ENCODE assay signal across 9 mouse cellular contexts in genomic region chr14:24507452-24508069, GRCm38 (mm10). TPM values are rescaled to one million over a fixed set of nuclear protein-coding genes. Genes with fewer than 3 reads are reported as not detected.
DNase-seq lines count a peak whose midpoint lies in the region; ATAC-seq and TF ChIP-seq lines count a peak whose summit lies in the region.
"Had no signal": no experiment of that assay in that cellular context is flagged by ENCODE, and none has a peak within 500 bp of the region (broad histone marks: within the 10 kb centered on the region; RNA-seq: fewer than 3 reads in every experiment).

No protein-coding gene starts in this region.

- TF ChIP-seq POLR2A in heart, adult 2 months (IDR thresholded peaks at IDR 0.05; ENCODE audit: insufficient read depth, low read depth, low read length) = no peak

- peaks cover 12% of the 10 kb centered on the region for H3K4me1 ChIP-seq in heart, embryonic 12.5 days (replicated peaks)
- no peaks in the 10 kb centered on the region for H3K4me1 ChIP-seq in heart, adult 2 months (ENCODE audit: control insufficient read depth, insufficient read depth, low read length)
- H3K4me1 ChIP-seq in midbrain, embryonic 11.5 days (ENCODE audit: control insufficient read depth, insufficient read depth, low read length) = peaks cover 23% of the 10 kb centered on the region
- H3K4me1 ChIP-seq in midbrain, embryonic 13.5 days (replicated peaks) = peaks cover 18% of the 10 kb centered on the region
- H3K4me1 ChIP-seq in intestine, embryonic 15.5 days (replicated peaks) = peaks cover 10% of the 10 kb centered on the region; the same call in 1 of the 2 replicates
- peaks cover 9% of the 10 kb centered on the region for H3K4me1 ChIP-seq in stomach, embryonic 16.5 days (ENCODE audit: control insufficient read depth, insufficient read depth, low read length)

- no peaks in the 10 kb centered on the region for H3K79me2 ChIP-seq in heart, adult 2 months (replicated peaks; ENCODE audit: control insufficient read depth, insufficient read depth, low read length)

- ATAC-seq in heart, embryonic 12.5 days (ENCODE audit: insufficient number of reproducible peaks, low FRiP score) = no peak
- no peak for ATAC-seq in midbrain, embryonic 11.5 days (ENCODE audit: low FRiP score)
- ATAC-seq in midbrain, embryonic 13.5 days = no peak
- 0 out of 2 replicates have a peak, but pooled peaks have one; percentile 28 for ATAC-seq in intestine, embryonic 15.5 days
- ATAC-seq in stomach, embryonic 16.5 days (ENCODE audit: insufficient read depth, low FRiP score) = no peak
- ATAC-seq in megakaryocyte progenitor cell, adult 5-6 weeks (replicated peaks; ENCODE audit: poor library complexity) = no peak

- TF ChIP-seq EP300 in heart, adult 2 months (IDR thresholded peaks at IDR 0.05; ENCODE audit: insufficient read depth, low read depth, low read length) = no peak

- 0 out of 2 replicates have a peak overlapping the region, but pooled peaks have one; percentile 1 for H3K4me3 ChIP-seq in heart, embryonic 12.5 days
- no peak overlapping the region for H3K4me3 ChIP-seq in heart, adult 2 months
- no peak overlapping the region for H3K4me3 ChIP-seq in midbrain, embryonic 11.5 days (ENCODE audit: low read depth, low read length)
- H3K4me3 ChIP-seq in midbrain, embryonic 13.5 days (replicated peaks) = no peak overlapping the region
- H3K4me3 ChIP-seq in intestine, embryonic 15.5 days (replicated peaks) = no peak overlapping the region
- H3K4me3 ChIP-seq in stomach, embryonic 16.5 days (replicated peaks; ENCODE audit: low read length) = no peak overlapping the region

- no peaks in the 10 kb centered on the region for H3K36me3 ChIP-seq in heart, embryonic 12.5 days
- H3K36me3 ChIP-seq in heart, adult 2 months (ENCODE audit: control insufficient read depth, insufficient read depth, low read length) = no peaks in the 10 kb centered on the region
- no peaks in the 10 kb centered on the region for H3K36me3 ChIP-seq in midbrain, embryonic 11.5 days (ENCODE audit: control insufficient read depth, insufficient read depth, low read length)
- H3K36me3 ChIP-seq in midbrain, embryonic 13.5 days = no peaks in the 10 kb centered on the region
- no peaks in the 10 kb centered on the region for H3K36me3 ChIP-seq in intestine, embryonic 15.5 days
- no peaks in the 10 kb centered on the region for H3K36me3 ChIP-seq in stomach, embryonic 16.5 days (ENCODE audit: control insufficient read depth, insufficient read depth, low read length)

- no peak for TF ChIP-seq CTCF in heart, adult 2 months (IDR thresholded peaks at IDR 0.05)

- H3K9me3 ChIP-seq in heart, embryonic 12.5 days (replicated peaks) = peaks cover 7% of the 10 kb centered on the region
- peaks cover 6% of the 10 kb centered on the region; the same call in 1 of the 2 replicates for H3K9me3 ChIP-seq in midbrain, embryonic 11.5 days (ENCODE audit: control insufficient read depth, low read length)
- peaks cover 3% of the 10 kb centered on the region; the same call in 1 of the 2 replicates for H3K9me3 ChIP-seq in midbrain, embryonic 13.5 days
- H3K9me3 ChIP-seq in intestine, embryonic 15.5 days = no peaks in the 10 kb centered on the region
- H3K9me3 ChIP-seq in stomach, embryonic 16.5 days (replicated peaks; ENCODE audit: control insufficient read depth, low read length) = 0 out of 2 replicates have a peak, but pooled peaks cover 5% of the 10 kb centered on the region

- H3K27ac ChIP-seq in heart, embryonic 12.5 days (ENCODE audit: poor library complexity, severe bottlenecking) = no peak overlapping the region
- no peak overlapping the region for H3K27ac ChIP-seq in heart, adult 2 months
- H3K27ac ChIP-seq in midbrain, embryonic 11.5 days (ENCODE audit: low read depth, low read length) = no peak overlapping the region
- H3K27ac ChIP-seq in midbrain, embryonic 13.5 days = no peak overlapping the region
- 0 out of 2 replicates have a peak overlapping the region, but pooled peaks have one; percentile 48 for H3K27ac ChIP-seq in intestine, embryonic 15.5 days
- peak overlapping the region; percentile 68 for H3K27ac ChIP-seq in stomach, embryonic 16.5 days (ENCODE audit: low read length)

- intact Hi-C loops in heart, adult 2 months (cut with DNase I) = loop anchor here (10.0 kb wide), 3 partner anchors 397 to 1067 kb away; no protein-coding TSS in a partner anchor

- DNase-seq in heart, adult 2 months = no peak
- DNase-seq in midbrain, embryonic 11.5 days (ENCODE audit: low spot score, missing footprints) = peak; percentile 90
- no peak for DNase-seq in urinary bladder, postnatal 4 days (ENCODE audit: low spot score in 2 of 2)
- DNase-seq: gastrocnemius, postnatal 10 days had no signal

- no peak overlapping the region for H3K9ac ChIP-seq in heart, embryonic 12.5 days
- no peak overlapping the region for H3K9ac ChIP-seq in heart, adult 2 months (ENCODE audit: low read depth, low read length)
- no peak overlapping the region for H3K9ac ChIP-seq in midbrain, embryonic 11.5 days (ENCODE audit: low read length)
- no peak overlapping the region for H3K9ac ChIP-seq in midbrain, embryonic 13.5 days (replicated peaks)
- no peak overlapping the region for H3K9ac ChIP-seq in intestine, embryonic 15.5 days
- H3K9ac ChIP-seq in stomach, embryonic 16.5 days (ENCODE audit: low read length) = peak overlapping the region; percentile 33; the same call in 1 of the 2 replicates

- H3K27me3 ChIP-seq in heart, embryonic 12.5 days (replicated peaks) = no peaks in the 10 kb centered on the region
- H3K27me3 ChIP-seq in heart, adult 2 months (ENCODE audit: control insufficient read depth, insufficient read depth, low read length) = peaks cover 1% of the 10 kb centered on the region; the same call in 1 of the 2 replicates
- H3K27me3 ChIP-seq in midbrain, embryonic 11.5 days (ENCODE audit: control insufficient read depth, insufficient read depth, low read length) = no peaks in the 10 kb centered on the region
- no peaks in the 10 kb centered on the region for H3K27me3 ChIP-seq in midbrain, embryonic 13.5 days
- no peaks in the 10 kb centered on the region for H3K27me3 ChIP-seq in intestine, embryonic 15.5 days (replicated peaks)
- H3K27me3 ChIP-seq in stomach, embryonic 16.5 days (ENCODE audit: control insufficient read depth, insufficient read depth, low read length) = no peaks in the 10 kb centered on the region

- WGBS in heart, embryonic 12.5 days = 23% methylated on average over 14 of the region's 14 CpGs
- 36% methylated on average over 14 of the region's 14 CpGs for WGBS in heart, adult 2 months
- 21% methylated on average over 14 of the region's 14 CpGs for WGBS in midbrain, embryonic 11.5 days
- 23% methylated on average over 14 of the region's 14 CpGs for WGBS in midbrain, embryonic 13.5 days
- 28% methylated on average over 14 of the region's 14 CpGs for WGBS in intestine, embryonic 15.5 days
- WGBS in stomach, embryonic 16.5 days = 25% methylated on average over 14 of the region's 14 CpGs

- H3K4me2 ChIP-seq in heart, embryonic 12.5 days = peak overlapping the region; percentile 44
- H3K4me2 ChIP-seq in midbrain, embryonic 11.5 days = no peak overlapping the region
- no peak overlapping the region for H3K4me2 ChIP-seq in midbrain, embryonic 13.5 days (replicated peaks)
- 0 out of 2 replicates have a peak overlapping the region, but pooled peaks have one; percentile 16 for H3K4me2 ChIP-seq in intestine, embryonic 15.5 days (replicated peaks)
- H3K4me2 ChIP-seq in stomach, embryonic 16.5 days (ENCODE audit: low read depth, low read length) = peak overlapping the region; percentile 23

RNA-seq across cellular contexts. Expression of gene Rps24, which starts 20.6 kb away (rescaled TPM):
- 836 and 843 TPM in 2 replicates for polyA plus RNA-seq in heart, embryonic 12.5 days (2016; fragmentation: Nextera tagmentation; extraction: Ambion mirVana)
- 100 to 1,000 TPM; 851 to 971 TPM for total RNA-seq in heart, adult 2 months (2021)
- 642 and 1,106 TPM in 2 replicates for polyA plus RNA-seq in heart, adult 2 months (2012; rRNA removed)
- 1,094 and 1,112 TPM in 2 replicates for polyA plus RNA-seq in midbrain, embryonic 11.5 days (2014; fragmentation: Nextera tagmentation; extraction: Ambion mirVana)
- 677 and 688 TPM in 2 replicates for polyA plus RNA-seq in midbrain, embryonic 13.5 days (2015; fragmentation: Nextera tagmentation; extraction: Ambion mirVana)
- polyA plus RNA-seq in intestine, embryonic 15.5 days (2015; fragmentation: Nextera tagmentation; extraction: Ambion mirVana) = 852 and 1,015 TPM in 2 replicates
- polyA plus RNA-seq in stomach, embryonic 16.5 days (2015; fragmentation: Nextera tagmentation; extraction: Ambion mirVana) = 701 and 860 TPM in 2 replicates
- 4,931 and 5,478 TPM in 2 replicates for total RNA-seq in megakaryocyte progenitor cell, adult 5-6 weeks (2015)
- 4,866 and 6,009 TPM in 2 replicates for total RNA-seq in megakaryocyte progenitor cell, adult 5-6 weeks (2017)

RNA-seq across cellular contexts. Expression of gene Polr3a, which starts 20.7 kb away (rescaled TPM):
- polyA plus RNA-seq in heart, embryonic 12.5 days (2016; fragmentation: Nextera tagmentation; extraction: Ambion mirVana) = 12.8 and 15.3 TPM in 2 replicates
- total RNA-seq in heart, adult 2 months (2021) = 10 to 100 TPM; 10.3 to 11.0 TPM
- polyA plus RNA-seq in heart, adult 2 months (2012; rRNA removed) = 4.7 and 10.3 TPM in 2 replicates
- 17.6 and 17.9 TPM in 2 replicates for polyA plus RNA-seq in midbrain, embryonic 11.5 days (2014; fragmentation: Nextera tagmentation; extraction: Ambion mirVana)
- 21.1 and 23.0 TPM in 2 replicates for polyA plus RNA-seq in midbrain, embryonic 13.5 days (2015; fragmentation: Nextera tagmentation; extraction: Ambion mirVana)
- 14.0 and 15.4 TPM in 2 replicates for polyA plus RNA-seq in intestine, embryonic 15.5 days (2015; fragmentation: Nextera tagmentation; extraction: Ambion mirVana)
- 14.9 and 16.9 TPM in 2 replicates for polyA plus RNA-seq in stomach, embryonic 16.5 days (2015; fragmentation: Nextera tagmentation; extraction: Ambion mirVana)
- 16.4 and 23.6 TPM in 2 replicates for total RNA-seq in megakaryocyte progenitor cell, adult 5-6 weeks (2015)
- 11.4 and 16.3 TPM in 2 replicates for total RNA-seq in megakaryocyte progenitor cell, adult 5-6 weeks (2017)

Comparison
In these comparisons a context has a peak if more than half of its experiments do, and no peak if none do; other contexts are left out.
1. H3K27ac ChIP-seq: peak in intestine, embryonic 15.5 days (single experiment) and stomach, embryonic 16.5 days (single experiment); none in heart, embryonic 12.5 days (single experiment), heart, adult 2 months (single experiment), midbrain, embryonic 11.5 days (single experiment) and midbrain, embryonic 13.5 days (single experiment).
2. H3K4me2 ChIP-seq: peak in heart, embryonic 12.5 days (single experiment), intestine, embryonic 15.5 days (single experiment) and stomach, embryonic 16.5 days (single experiment); none in midbrain, embryonic 11.5 days (single experiment) and midbrain, embryonic 13.5 days (single experiment).